Mouse (Mus musculus) myocyte (in vitro differentiated cells): ENCODE results near the gene Fkbp6. TPM values are rescaled to one million over a fixed set of nuclear protein-coding genes. Genes with fewer than 3 reads are reported as not detected.

Experiments used
- H3K27me3 ChIP-seq: one replicate; pipeline ENCODE4 v1.6.1; 2011; ENCODE audit not compliant: control insufficient read depth, insufficient read depth, insufficient read length
- H3K36me3 ChIP-seq: one replicate; pipeline ENCODE4 v1.6.1; 2011; ENCODE audit not compliant: control insufficient read depth, insufficient read depth
- H3K4me2 ChIP-seq: one replicate; pipeline ENCODE4 v1.6.1; 2011; ENCODE audit warnings: low read depth, control low read depth
- H3K4me3 ChIP-seq: one replicate; pipeline ENCODE4 v1.5.1; 2011; ENCODE audit warnings: mild to moderate bottlenecking, control low read depth, moderate library complexity
- H3K79me2 ChIP-seq: one replicate; pipeline ENCODE4 v1.6.1; 2011; ENCODE audit not compliant: control insufficient read depth, insufficient read depth
- H3ac ChIP-seq: one replicate; pipeline ENCODE4 v1.6.1; 2011; ENCODE audit not compliant: control insufficient read depth, insufficient read length
- CEBPB ChIP-seq: IDR thresholded peaks from 2 replicates; pipeline ENCODE4 v1.6.1; 2011; ENCODE audit warnings: mild to moderate bottlenecking, moderate library complexity; ENCODE audit not compliant: poor library complexity, insufficient read depth, severe bottlenecking
- E2F4 ChIP-seq: IDR thresholded peaks from one replicate; pipeline ENCODE4 v1.6.1; 2011; ENCODE audit warnings: mild to moderate bottlenecking, control low read depth, moderate library complexity; ENCODE audit not compliant: insufficient read depth
- MAX ChIP-seq: IDR thresholded peaks from one replicate; pipeline ENCODE4 v1.6.1; 2011; ENCODE audit warnings: low read depth, mild to moderate bottlenecking, control low read depth
- MYOD1 ChIP-seq, 3 experiments: IDR thresholded peaks; one replicate each; pipeline ENCODE4 v1.6.1; 2011; ENCODE audit warnings: control low read depth in 2 of 3, low read depth in 2 of 3, mild to moderate bottlenecking in 2 of 3, moderate library complexity in 1 of 3; ENCODE audit not compliant: insufficient read length in 2 of 3, control insufficient read depth in 1 of 3
- MYOG ChIP-seq, 3 experiments: IDR thresholded peaks; one replicate each; pipeline ENCODE4 v1.6.1; 2011; ENCODE audit warnings: control low read depth in 2 of 3, low read depth in 2 of 3, mild to moderate bottlenecking in 2 of 3; ENCODE audit not compliant: insufficient read length in 2 of 3, control insufficient read depth in 1 of 3, insufficient read depth in 1 of 3
- POLR2A ChIP-seq: IDR thresholded peaks from one replicate; pipeline ENCODE4 v1.6.1; 2011; ENCODE audit warnings: low read depth, mild to moderate bottlenecking, control low read depth, moderate library complexity; ENCODE audit not compliant: insufficient read length
- POLR2AphosphoS2 ChIP-seq: IDR thresholded peaks from one replicate; pipeline ENCODE4 v1.6.1; 2011; ENCODE audit warnings: low read depth, control low read depth; ENCODE audit not compliant: insufficient read length
- REST ChIP-seq: IDR thresholded peaks from one replicate; pipeline ENCODE4 v1.6.1; 2011; ENCODE audit warnings: mild to moderate bottlenecking, control low read depth, moderate library complexity; ENCODE audit not compliant: insufficient read depth, insufficient read length
- SRF ChIP-seq: IDR thresholded peaks from one replicate; pipeline ENCODE4 v1.6.1; 2011; ENCODE audit warnings: low read depth; ENCODE audit not compliant: control insufficient read depth, insufficient read length
- TCF12 ChIP-seq: IDR thresholded peaks from one replicate; pipeline ENCODE4 v1.6.1; 2011; ENCODE audit warnings: mild to moderate bottlenecking, control low read depth; ENCODE audit not compliant: poor library complexity, insufficient read depth, severe bottlenecking
- TCF3 ChIP-seq: IDR thresholded peaks from one replicate; pipeline ENCODE4 v1.6.1; 2011; ENCODE audit warnings: low read depth, control low read depth; ENCODE audit not compliant: insufficient read length
- USF1 ChIP-seq: IDR thresholded peaks from one replicate; pipeline ENCODE4 v1.6.1; 2011; ENCODE audit warnings: low read depth, mild to moderate bottlenecking, control low read depth, moderate library complexity
- polyA plus RNA-seq: library from polyadenylated mRNA; unstranded; fragments of >200 nt; fragmentation: generic; extraction: Trizol; gene quantifications from one replicate; pipeline ENCODE4 v1.2.1, GENCODE M21; 2012; ENCODE audit warnings: missing spikeins

The Fkbp6 gene
- polyA plus RNA-seq, 1 experiment, result not detected

DNA sequence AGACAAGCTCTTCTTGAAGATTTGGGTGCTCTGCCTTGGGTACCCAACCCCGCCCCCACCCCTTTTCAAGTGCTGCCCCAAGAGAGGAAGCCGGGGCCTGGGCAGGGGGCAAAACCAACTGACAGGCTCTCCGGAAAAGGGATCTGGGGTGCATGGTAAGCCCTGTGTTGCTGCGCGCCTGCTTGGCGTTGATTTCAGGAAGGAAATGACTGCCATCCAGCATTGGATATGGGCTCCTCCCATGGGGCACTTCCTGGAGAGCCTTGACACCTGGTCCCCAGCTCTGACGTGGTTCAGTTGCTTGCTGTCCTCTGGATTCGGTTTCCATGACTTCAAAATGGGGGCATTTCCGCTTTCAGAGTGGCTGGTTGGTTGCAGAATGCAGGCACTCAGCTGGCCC, 85.3 kb downstream of the Fkbp6 start:
- no peak for TF ChIP-seq MAX
- no peak for TF ChIP-seq POLR2AphosphoS2
- TF ChIP-seq MYOD1 (IDR thresholded peaks at IDR 0.05; ENCODE audit: control insufficient read depth in 1 of 3, insufficient read length in 2 of 3, low read depth in 2 of 3), result no peak
- TF ChIP-seq POLR2A, result no peak
- TF ChIP-seq TCF12, result no peak
- no peak for TF ChIP-seq USF1
- TF ChIP-seq REST, result no peak
- TF ChIP-seq E2F4, result no peak
- no peaks in the 10 kb centered on the region for H3K36me3 ChIP-seq
- H3K4me3 ChIP-seq, result no peak overlapping the region

DNA sequence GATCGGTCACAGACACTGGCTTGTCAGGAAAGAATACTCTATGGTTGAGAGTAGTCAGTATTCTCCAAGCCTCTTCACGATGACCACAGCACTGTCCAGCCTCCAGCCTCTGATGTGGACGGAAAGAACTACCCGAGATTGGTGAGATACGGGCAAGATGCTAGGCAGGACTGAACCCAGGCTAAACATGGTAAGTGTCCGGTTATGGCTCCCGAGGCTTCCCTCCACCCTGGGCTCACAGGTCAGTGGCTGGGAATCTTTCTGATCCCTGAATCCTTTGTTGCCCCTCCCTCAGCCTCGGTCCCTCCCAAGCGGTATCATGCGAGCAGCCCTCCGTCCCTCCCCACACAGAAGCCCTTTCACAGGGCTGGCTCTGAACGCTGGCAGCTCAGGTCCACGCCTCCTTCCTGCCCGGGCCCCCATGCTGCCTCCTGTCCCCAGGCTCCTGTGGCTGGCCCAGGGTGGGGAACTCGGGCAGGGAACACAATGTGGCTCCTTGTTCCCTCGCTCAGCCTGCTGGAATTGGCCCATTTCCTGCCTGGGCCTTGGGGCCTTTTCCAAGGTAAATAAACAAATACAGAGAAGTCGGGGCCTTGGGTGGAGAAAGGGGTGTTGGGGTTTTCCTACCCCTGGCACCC, 85.9 kb downstream of the Fkbp6 start:
- no peaks in the 10 kb centered on the region for H3K79me2 ChIP-seq
- H3K4me2 ChIP-seq, result no peak overlapping the region
- peaks cover 34% of the 10 kb centered on the region for H3K27me3 ChIP-seq
- no peak overlapping the region for H3K4me3 ChIP-seq
- H3K36me3 ChIP-seq, result no peaks in the 10 kb centered on the region
- no peak overlapping the region for H3ac ChIP-seq
- TF ChIP-seq POLR2AphosphoS2, result no peak
- TF ChIP-seq E2F4, result no peak
- TF ChIP-seq USF1, result no peak
- no peak for TF ChIP-seq TCF3
- no peak for TF ChIP-seq MYOG (IDR thresholded peaks at IDR 0.05; ENCODE audit: control insufficient read depth in 1 of 3, insufficient read depth in 1 of 3, insufficient read length in 2 of 3, low read depth in 2 of 3)

More for the DNA sequence above, 85.3 kb downstream of the Fkbp6 start:
- Histone ChIP-seq H3ac (no peak overlapping the region), H3K27me3 (peaks cover 32% of the 10 kb centered on the region), H3K79me2 (no peaks in the 10 kb centered on the region), H3K4me2 (no peak overlapping the region)

DNA sequence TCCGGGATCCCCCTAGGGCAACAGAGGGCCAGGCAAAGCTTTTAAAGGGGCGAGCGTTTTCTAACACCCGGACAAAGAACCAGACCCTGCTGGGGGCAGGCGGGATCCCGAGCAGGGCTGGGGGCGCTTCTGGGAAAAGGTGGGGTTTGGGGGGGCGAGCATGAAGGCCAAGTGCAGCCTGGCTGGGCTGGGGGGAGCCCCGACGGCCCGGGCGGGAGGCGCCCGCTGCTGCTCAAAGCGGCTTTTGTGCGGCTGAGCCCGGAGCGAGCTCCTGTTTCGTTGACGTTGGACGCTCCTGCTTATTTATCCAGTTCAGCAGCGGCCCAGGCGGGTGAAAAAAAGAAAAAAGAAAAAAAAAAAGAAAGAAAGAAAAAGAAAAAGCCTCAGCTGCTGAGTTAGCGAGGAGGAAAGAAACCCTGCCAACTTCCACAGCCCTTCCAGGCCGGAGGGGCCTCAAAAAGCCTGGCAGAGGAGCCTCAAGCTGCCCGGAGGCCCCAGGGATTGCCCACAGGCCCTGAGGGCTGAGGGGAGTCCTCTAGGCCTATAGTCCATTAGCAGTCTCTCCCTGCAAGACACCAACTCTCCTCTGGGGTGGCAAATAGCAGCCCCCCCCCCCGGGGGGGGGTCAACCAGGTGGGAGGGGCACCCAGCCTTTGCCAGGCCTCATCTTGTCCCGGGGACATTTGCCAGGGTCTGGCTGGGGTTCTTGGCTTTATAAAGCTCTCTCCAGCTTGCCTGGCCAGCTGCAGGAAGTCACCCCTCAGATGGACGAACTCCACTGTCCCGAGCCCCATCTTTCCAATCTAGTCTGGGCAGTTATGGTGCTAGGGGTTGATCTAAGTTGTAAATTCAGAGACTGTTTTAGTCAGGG, 91.3 kb downstream of the Fkbp6 start:
- Histone ChIP-seq H3K36me3 (no peaks in the 10 kb centered on the region), H3K4me2 (no peak overlapping the region), H3K4me3 (no peak overlapping the region), H3ac (no peak overlapping the region), H3K79me2 (no peaks in the 10 kb centered on the region), H3K27me3 (peaks cover 39% of the 10 kb centered on the region)
- no peak for TF ChIP-seq MAX
- no peak for TF ChIP-seq CEBPB
- no peak for TF ChIP-seq POLR2AphosphoS2

- no peaks in the 10 kb centered on the region for H3K36me3 ChIP-seq
- no peak overlapping the region for H3K4me2 ChIP-seq
- no peak overlapping the region for H3ac ChIP-seq
- no peak overlapping the region for H3K4me3 ChIP-seq
- TF ChIP-seq REST (no peak), CEBPB (no peak), SRF (no peak), TCF3 (no peak), POLR2AphosphoS2 (no peak), E2F4 (no peak), MAX (no peak), TCF12 (no peak), POLR2A (no peak), MYOD1 (IDR thresholded peaks at IDR 0.05; ENCODE audit: control insufficient read depth in 1 of 3, insufficient read length in 2 of 3, low read depth in 2 of 3) (no peak), USF1 (no peak), MYOG (IDR thresholded peaks at IDR 0.05; ENCODE audit: control insufficient read depth in 1 of 3, insufficient read depth in 1 of 3, insufficient read length in 2 of 3, low read depth in 2 of 3) (no peak)
- H3K79me2 ChIP-seq, result no peaks in the 10 kb centered on the region
- H3K27me3 ChIP-seq, result peaks cover 37% of the 10 kb centered on the region
Observed at GRCm38 (mm10) chr5:135257559-135257958, 92.3 kb downstream of the Fkbp6 start.

GRCm38 (mm10) chr5:135256166-135256565, 93.7 kb downstream of the Fkbp6 start:
- H3K79me2 ChIP-seq, result no peaks in the 10 kb centered on the region
- peaks cover 30% of the 10 kb centered on the region for H3K27me3 ChIP-seq
- no peak overlapping the region for H3ac ChIP-seq
- H3K36me3 ChIP-seq, result no peaks in the 10 kb centered on the region
- H3K4me2 ChIP-seq, result no peak overlapping the region
- TF ChIP-seq MYOG (IDR thresholded peaks at IDR 0.05; ENCODE audit: control insufficient read depth in 1 of 3, insufficient read depth in 1 of 3, insufficient read length in 2 of 3, low read depth in 2 of 3) (no peak), MAX (no peak), TCF12 (no peak), POLR2AphosphoS2 (no peak), SRF (no peak), REST (no peak)
- no peak overlapping the region for H3K4me3 ChIP-seq
